Mouse (Mus musculus) testis, postnatal 10 days (tissue): ENCODE measurements around the gene Bloc1s1.
A peak's percentile ranks its signal among the peaks of the same experiment; 100 is the strongest.

Source experiments
- DNase-seq: peaks from one replicate; pipeline ENCODE4 v3.0.0; 2021; ENCODE audit warnings: low spot score

The Bloc1s1 gene

DNA sequence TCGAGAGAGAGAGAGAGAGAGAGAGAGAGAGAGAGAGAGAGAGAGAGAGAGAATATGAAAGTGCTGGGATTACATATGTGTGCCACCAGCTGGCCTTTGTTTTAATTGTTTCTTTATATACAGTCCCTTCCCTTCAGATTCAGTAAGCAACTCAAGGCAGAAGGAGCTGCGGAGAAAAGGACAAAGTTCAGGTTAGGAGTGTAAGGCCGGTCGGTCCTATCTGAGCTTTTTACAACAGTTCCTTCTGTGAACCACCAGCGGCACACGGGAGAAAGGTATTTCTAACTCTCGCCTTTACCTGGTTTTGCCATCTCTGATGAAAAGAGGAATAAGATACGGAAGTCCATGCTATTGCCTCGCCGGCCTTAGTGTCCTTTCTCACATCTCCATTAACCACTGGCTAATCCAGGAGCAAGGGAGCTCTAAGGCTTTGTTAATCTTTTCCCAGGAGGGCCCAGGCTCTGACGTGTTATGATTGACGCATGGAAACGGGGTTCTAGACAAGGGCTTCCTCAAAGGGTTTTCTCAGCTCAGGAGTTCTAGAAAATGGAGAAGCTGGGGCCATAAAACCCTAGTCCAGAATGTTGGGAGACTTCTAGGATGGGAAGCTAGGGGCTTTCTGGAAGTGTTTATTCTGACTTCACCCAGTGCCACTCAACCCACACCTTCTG is 14.9 kb downstream of the Bloc1s1 start:
- no peak for DNase-seq

DNA sequence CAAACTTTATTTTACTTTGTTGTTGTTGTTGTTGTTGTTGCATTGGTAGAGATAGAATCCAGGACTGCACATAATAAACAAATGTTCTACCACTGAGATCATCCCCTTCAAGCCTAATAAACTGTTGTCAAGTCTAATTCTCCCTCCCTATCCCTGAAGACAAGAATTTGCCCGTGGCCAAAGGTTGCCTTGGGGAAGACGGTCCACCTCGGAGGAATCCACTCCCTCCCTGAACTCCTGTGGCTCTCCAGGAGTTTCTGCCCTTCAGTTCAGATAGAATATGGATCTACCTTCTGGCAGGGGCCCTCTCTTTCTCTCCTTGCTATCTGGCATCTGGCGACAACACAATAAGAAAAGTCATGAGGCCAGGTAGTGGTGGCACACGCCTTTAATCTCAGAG is 19.0 kb downstream of the Bloc1s1 start:
- no peak for DNase-seq

DNA sequence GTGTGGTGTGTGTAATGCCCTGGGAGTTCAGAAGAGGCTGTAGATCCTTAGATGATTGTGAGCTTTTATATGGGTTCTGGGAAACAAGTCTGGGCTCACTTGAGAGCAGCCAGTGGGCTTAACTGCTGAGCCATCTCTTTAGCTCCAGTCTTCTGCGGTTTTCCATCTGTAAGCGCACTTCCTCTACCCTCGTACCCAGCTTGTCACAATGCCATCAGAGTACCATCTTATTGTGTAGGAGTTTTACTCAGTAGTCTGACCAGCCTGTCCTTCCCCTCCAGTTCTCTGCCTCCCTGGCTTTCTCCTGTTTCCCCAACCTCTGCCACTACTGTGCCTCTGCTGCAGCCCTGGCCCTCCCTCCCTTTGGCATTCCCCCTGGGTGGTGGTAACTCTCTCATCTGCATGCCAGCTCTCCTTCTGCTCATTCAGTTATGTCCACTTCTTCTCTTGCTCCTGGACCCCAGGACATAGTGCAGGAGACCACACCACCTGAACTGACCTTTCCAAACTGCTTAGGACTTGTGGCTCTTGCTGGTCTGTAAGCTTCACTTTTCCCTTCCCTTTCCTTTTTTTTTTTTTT is 21.3 kb downstream of the Bloc1s1 start:
- DNase-seq, result no peak

DNA sequence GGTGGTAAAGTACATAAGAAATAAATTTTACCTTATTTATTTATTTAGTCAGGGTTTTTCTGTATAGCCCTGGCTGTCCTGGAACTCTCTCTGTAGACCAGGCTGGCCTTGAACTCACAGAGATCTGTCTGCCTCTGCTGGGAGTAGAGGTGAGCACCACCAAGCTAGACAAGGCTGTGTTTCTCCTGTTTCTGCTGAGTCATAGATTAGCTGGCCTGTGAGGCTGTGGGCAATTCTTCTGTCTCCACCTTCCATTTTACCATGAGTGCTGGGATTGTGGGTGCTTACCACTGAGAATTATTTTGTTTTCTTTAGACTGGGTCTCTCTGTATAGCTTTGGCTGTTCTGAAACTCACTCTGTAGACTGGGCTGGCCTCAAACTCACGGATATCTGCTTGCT is 22.4 kb downstream of the Bloc1s1 start:
- DNase-seq, result no peak

DNA sequence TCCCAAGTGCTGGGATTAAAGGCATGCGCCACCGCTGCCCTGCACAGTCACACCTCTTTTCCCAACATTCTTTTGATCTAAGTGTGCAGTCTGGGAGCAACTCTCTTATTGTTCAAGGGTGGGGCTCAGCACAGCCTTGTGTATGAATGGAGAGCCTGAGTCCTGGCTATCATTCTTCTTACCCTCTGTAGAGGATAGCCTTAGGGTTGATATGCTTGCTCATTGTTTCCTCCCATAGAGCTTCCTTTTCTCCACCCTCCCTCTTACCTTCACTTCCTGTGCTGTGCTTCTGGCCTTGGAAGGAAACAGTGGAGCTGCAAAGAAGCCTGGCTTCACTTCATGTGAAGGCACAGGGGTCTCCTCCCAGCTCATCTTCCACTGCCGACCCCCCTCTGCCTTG is 23.1 kb downstream of the Bloc1s1 start, which contains the start of gene Cd63:
Gene Cd63 (plus strand): TSS at position 292 of the 400 bp plus-strand sequence.
- no peak for DNase-seq

DNA sequence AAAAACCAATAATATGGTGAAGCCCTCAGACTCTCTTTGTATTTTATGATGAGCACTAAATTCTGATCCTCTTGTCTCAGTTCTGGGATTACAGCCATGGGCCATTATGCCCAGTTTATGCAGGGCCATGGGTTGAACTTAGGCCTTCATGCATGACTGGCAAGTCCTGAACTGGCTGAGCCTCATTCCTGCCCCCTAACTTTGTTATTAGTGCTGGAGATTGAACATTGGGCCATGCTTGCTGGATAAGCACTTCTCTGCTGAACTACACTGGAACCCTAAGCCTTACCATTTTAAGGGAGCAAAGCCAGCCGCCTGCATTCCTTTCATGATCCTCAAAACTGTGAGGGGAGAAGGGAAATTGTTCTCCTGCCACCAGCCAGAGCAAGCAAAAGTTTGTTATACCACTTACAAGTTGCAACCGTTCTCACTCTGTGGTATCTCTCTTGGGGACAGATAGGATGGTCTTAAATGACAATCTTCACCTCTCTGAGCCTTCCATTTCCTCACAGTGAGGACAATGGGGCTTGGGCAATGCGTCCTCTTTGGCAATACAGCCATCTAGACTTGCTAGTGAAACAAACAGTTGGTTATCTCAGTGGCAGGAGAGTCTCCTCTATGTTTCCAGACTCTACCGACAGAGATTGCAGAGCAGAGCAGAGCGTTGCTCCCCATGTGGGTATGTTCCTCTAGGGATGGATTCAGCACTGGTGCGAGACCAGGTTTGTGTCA is 23.9 kb downstream of the Bloc1s1 start:
- DNase-seq, result no peak

DNA sequence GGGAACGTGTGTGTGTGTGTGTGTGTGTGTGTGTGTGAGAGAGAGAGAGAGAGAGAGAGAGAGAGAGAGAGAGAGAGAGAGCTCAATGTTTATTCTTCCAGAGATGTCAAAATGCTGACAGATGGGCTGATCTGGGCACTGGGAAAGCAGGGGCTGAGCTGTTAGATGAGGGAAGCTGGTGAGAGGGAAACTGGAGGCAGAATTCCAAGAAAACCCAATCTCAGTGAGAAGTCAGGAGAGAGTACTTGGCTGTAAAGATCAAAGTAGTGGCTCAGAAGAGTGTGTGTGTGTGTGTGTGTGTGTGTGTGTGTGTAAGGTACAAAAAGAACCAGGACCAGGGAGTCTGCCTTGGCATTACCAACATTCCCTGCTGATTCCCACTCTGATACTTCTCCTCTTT is 26.3 kb downstream of the Bloc1s1 start:
- DNase-seq, result no peak

DNA sequence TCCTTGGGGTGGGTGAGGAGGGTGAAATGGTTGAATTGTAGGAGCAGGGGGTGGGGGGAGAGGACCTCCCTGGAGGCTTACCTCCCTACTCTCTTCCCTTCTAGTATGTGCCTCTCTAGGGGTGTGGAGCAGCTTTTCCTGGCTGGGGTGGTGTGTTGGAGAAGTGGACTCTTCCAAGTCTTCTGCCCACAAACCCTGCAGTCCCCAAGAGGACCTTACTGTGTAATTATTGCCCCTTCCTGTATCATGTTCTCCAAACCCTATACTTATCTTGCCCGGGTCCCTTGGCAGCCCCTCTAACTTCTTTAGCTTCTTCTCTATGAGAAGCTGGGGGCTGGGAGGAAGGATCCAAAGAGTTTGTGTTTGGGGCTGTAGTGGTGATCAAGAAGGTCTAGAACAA is 27.0 kb downstream of the Bloc1s1 start:
- DNase-seq, result no peak

DNA sequence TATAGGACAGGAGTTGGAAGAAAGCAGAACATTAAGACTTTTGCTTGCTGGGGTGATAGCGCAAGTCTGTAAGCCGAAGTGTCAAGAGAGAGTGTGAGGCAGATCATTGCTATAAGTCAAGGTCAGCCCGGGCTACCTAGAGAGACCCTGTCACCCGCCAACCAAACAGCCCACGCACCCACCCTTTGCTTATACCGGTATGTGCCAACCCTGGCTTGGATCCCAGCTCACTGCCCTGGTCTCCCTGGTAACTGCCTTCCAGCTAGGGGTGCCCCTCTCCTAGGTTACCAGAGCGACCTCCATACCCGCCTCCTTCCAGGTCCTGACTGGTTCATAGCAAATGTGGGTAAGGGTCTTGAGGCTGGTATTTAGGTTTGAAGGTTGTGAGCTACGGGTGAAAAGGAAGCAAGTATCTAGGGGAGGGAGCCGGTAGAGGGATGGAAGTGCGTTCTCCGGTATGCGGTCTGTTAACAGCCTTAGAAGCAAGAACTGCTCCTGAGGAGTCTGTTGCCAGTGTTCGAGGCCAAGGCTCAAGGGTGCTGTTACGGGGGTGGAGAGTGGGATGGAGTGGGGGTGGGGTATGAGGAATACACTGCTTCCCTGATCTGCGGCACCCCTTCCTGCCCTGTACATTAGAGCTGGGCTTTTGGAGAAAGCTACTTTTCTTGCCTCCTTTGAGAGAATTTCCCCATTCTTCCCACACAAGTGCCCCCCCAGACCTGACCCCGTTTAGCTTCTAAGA is 27.7 kb downstream of the Bloc1s1 start:
- no peak for DNase-seq

DNA sequence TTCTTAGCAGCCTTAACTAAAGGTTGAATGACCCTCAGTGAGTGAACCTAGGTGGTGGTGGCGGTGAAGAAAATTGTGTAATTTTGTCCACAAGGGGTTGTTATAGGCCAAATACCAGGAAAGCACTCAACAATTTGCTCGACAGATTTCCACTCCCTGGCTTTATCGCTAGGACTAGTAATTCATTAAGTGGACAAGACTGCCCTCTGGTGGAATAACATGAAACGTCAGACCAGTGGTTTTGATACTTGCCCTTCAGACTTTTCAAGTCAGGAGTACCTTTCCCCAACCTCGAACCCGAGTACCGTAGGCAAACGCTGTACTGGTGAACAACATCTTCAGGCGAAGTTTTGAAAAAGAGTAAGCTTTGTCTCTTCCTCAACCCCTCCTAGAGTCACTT is 28.4 kb downstream of the Bloc1s1 start:
- DNase-seq, result peak; percentile 79

DNA sequence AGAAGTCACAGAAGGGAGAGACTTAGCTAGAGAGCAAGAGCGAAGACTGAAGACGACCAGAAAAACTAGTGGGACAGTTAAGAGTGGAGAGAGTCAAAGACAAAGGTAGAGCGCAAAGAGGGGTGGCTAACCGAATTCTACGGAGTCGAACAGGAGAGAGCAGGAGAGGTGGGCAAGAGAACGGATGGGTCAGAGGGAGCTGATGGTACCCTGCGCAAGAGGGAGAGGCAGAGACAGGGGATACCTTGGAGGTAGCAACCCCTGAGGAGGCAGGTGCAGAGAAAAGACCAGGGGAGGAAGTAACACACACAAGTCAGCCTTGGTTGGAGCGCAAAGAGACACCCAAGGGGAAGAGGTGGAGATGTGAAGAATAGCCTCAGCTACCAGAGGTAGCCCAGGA is 31.6 kb downstream of the Bloc1s1 start:
- no peak for DNase-seq

DNA sequence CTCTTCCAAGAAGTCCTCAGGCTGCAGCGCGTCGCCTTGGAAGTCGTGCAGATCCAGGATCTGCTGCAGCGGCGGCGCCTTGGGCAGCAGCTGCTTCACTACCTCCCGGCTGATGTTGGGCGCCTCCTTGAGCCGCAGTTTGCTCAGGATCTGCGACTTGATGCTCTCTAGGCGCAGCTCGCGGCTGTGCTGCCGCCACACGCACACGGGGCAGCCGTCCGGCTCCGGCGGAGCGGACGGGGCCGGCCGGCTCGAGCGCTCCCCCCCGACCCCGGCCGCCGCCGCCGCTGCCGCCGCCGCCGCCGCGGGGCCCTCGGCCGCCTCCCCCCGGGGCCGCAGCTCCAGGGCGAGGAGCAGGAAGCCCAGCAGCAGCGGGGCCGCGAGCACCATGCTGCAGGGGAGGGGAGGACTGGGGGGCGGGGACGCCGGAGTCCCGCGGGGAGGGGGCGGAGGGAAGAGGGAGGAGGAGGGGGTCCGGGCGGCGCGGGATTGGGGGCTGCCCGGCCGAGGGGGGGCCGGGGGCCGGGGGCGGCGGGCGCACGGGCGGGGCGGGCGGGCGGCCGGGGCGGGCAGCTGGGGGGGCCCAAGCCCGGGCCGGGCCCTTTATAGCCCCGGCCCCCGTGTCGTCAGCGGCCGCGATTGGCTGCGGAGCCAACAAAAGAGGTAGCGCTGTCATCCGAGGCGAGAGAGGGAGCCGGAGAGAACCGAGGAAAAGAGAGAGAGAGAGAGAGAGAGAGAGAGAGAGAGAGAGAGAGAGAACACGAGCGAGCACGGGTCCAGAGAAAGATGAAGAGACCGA is 32.3 kb downstream of the Bloc1s1 start, which contains the start of gene Gdf11:
Gene Gdf11 (minus strand): TSS at position 423 of the 799 bp plus-strand sequence.
- DNase-seq, result peak; percentile 68

DNA sequence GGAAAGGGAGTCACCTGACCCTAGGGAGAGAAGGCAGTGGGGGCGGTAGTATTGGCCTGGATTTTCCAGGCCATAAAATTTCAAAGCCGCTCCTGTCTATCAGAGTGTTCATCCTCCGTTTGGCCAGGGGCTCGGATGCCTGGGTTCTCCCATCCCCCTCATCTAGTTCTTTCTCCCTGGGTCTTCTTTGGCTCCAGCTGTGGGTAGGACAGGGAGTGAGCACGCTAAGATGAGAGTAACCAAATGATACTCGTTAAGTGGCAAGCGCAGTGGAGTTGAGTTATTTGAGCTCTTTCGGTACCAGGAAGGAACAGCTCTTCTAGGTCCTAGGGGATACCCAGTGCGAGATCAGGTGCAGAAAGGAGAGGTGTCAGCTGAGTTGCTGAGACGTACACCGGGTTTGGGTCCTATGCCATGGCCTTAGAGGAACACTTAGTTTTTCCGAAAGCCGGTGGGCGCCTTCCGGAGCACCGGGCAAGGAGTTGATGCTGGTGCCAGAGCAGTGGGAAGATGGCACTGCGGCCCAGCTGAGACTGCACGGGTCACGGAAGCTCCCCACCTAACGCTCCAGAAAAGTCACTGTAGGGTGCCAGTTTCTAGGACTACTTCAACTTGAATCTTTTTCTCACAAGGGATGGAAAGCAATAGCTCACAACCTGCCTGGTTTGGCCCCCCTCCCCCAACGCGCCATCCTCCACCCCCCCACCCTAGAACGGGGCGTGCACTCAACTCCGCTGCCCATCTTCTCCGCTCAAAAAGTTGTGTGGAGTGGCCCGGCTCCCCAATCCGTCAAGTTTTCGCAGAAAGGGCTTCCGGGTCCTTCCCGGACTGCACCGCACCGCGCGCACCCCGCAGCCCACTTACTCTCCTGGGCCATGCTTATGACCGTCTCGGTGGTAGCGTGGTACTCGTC is 33.2 kb downstream of the Bloc1s1 start:
- DNase-seq, result peak; percentile 49

DNA sequence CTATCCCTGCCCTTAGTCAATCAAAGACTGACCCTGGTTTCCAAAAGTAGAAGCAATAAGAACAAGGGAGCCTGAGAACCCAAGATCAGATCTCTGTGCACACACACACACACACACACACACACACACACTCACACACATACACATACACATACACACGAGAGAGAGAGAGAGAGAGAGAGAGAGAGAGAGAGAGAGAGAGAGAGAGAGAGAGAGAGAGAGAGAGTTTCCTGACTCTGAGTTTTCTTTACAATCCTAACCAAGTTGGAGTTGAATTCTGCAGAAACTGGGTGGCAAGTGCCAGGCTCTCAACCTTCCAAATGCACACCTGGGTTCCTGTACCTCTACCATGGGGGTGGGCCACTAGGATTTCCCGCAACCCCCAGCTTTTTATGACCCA is 34.0 kb downstream of the Bloc1s1 start:
- DNase-seq, result no peak

DNA sequence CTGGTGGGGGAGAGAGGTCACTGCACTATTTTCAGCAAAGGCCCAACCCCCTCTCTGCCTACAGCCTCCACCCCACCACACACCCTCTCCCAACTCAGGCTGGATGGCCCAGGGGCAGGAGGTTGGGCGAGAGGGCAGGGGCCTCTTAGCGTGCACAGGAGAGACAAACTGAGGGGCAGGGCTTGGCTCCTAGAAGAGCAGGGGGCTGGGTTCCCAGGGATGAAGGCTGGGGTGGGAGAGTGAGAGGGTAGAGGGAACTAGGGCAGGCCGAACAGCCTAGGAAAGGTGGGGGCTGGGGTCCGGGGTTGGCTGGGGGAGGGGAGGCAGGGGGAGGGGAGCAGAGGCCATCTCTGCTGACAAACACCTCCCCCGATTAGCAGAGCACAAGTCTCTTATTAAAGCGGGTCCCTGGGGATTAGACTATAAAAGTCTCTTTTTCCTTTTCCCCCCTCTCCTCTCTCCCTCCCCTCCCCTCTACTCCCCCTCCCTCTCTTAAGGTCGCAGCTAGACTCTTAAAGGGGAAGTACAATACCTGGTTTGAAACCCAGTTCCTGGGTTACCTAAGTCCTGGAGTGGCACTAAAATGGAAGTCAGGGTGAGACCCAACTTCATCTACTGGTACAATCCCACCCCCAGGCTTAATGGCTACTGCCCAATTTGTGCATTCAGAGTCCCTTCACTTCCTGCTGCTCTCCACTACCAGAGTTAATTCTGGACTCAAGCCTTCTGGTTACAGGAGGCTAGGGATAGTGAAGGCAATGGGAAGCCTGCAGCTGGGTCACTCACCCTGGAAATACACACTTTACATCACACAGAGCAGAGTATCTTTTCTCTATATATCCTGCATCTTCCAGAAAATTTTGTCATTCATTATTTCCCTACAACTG is 34.7 kb downstream of the Bloc1s1 start:
- no peak for DNase-seq

DNA sequence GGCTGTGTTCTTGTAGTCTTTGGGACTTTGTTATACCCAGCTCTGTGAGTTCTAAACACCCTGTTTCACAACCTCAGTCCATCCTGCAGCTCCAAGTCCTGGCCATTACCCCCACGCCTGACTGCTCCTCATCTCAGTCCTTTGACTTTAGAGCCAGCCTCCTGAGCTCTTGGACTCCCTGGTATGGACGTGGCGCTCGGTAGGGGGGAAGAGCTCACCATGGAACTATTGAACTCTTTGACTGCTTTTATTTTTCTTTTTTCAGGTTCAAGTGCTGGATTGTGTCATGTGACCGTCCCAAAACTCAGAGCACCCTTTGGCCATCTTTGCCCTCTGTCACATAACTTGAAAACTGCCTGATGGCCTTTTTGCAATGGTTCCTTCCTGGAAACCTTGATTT is 41.8 kb downstream of the Bloc1s1 start:
- DNase-seq, result no peak

DNA sequence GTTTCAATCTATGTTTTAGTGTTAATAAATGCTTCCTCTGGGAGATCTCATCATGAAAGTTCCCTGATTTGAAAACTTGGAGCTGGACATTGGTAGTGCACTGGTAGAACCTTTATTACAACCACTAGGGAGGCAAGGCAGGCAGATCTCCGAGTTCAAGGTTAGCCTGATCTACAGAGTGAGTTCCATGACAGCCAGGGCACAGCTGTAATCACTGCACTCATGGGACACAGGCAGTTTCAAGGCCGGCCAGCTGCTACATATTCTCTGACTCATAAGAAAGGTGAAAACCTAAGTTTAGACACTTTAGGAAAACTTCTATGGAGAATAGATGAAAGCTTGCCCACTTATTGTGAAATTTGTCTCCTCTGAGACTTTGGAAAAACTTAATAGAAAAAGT is 45.0 kb downstream of the Bloc1s1 start:
- no peak for DNase-seq

DNA sequence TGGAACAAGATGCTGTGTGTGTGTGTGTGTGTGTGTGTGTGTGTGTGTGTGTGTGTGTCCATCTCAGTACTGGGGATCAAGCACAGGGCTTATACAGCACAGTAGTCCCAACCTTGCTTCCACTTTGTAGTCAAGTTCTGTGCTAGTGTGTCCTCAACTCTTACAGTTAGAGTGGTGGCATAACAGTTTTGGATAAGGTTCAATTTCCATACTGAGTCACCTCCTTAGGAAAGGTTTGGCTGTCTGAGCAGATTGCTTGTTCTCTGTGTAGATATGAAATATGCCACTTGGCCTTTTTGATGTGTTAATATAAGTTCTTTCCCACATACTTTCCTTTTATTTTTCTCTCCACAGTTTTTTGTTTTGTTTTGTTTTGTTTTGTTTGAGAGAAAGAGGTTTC is 45.5 kb downstream of the Bloc1s1 start:
- no peak for DNase-seq

DNA sequence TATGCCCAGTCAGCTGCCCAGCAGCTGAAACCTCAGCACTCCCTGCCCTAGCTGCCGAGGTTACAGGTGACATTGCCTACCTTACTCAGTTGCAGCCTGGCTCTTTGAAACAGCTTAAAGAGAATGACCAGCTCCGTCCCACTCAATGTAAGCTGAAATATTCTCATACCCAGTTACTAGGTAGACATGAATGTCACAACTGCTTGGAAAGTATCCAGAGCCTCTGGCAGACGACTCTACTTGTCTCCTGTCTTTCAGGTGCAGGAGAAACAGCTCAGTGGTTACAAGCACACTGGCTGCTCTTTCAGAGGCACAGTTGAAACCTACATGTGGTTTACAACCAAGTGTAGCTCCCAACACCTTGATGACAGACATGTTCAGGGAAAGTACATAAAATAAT is 53.5 kb downstream of the Bloc1s1 start:
- DNase-seq, result no peak
